Mouse (Mus musculus) MEL (cell line): ENCODE measurements at regions not wholly inside any gene's neighbourhood (a gene's known extent, or its start where the extent isn't known, plus 50 kb on each side); places are given as distances from the start of the nearest gene placed in this dataset.
"Not testable (repeated sequence)": the region's sequence is repeated elsewhere in the genome, so short reads cannot be mapped to it uniquely, and the experiment has no call there.

ENCODE experiments used
- DNase-seq: peaks from one replicate; pipeline ENCODE4 v3.0.0; 2011; ENCODE audit warnings: low read depth, low spot score
- H3K27ac ChIP-seq: 2 replicates; pipeline ENCODE4 v1.5.1; 2012; ENCODE audit warnings: low read depth, mild to moderate bottlenecking, control low read depth, low read length, moderate library complexity; ENCODE audit not compliant: control insufficient read depth
- H3K27me3 ChIP-seq, 2 experiments: fragments of 150-350 bp in 1 of 2; sonication (generic) in 1 of 2; 2 replicates each; pipeline ENCODE4 v1.6.1; 2012; ENCODE audit warnings: low read length in 2 of 2, mild to moderate bottlenecking in 2 of 2, improper control_type of control experiment in 1 of 2, moderate library complexity in 1 of 2; ENCODE audit not compliant: insufficient read depth in 2 of 2, control insufficient read depth in 1 of 2
- H3K36me3 ChIP-seq, 2 experiments: 2 replicates each; pipeline ENCODE4 v1.6.1; 2012 to 2014; ENCODE audit warnings: low read length in 2 of 2, improper control_type of control experiment in 1 of 2, inconsistent platforms in 1 of 2, mild to moderate bottlenecking in 1 of 2; ENCODE audit not compliant: insufficient read depth in 2 of 2, control insufficient read depth in 1 of 2
- H3K4me1 ChIP-seq, 2 experiments: fragments of 150-350 bp in 1 of 2; sonication (generic) in 1 of 2; 2 replicates each; pipeline ENCODE4 v1.6.1; 2012; ENCODE audit warnings: low read length in 2 of 2, improper control_type of control experiment in 1 of 2, mild to moderate bottlenecking in 1 of 2; ENCODE audit not compliant: insufficient read depth in 2 of 2, control insufficient read depth in 1 of 2
- H3K4me3 ChIP-seq, 2 experiments: fragments of 150-350 bp in 1 of 2; sonication (generic) in 1 of 2; 2 replicates each; pipeline ENCODE4 v1.5.1; 2012; ENCODE audit warnings: low read depth in 2 of 2, low read length in 2 of 2, mild to moderate bottlenecking in 2 of 2, moderate library complexity in 2 of 2, control low read depth in 1 of 2, improper control_type of control experiment in 1 of 2; ENCODE audit not compliant: control insufficient read depth in 1 of 2, insufficient read depth in 1 of 2
- H3K79me2 ChIP-seq: 2 replicates; pipeline ENCODE4 v1.6.1; 2012; ENCODE audit warnings: mild to moderate bottlenecking, low read length, moderate library complexity; ENCODE audit not compliant: control insufficient read depth, poor library complexity, insufficient read depth
- H3K9ac ChIP-seq: 2 replicates; pipeline ENCODE4 v1.6.1; 2012; ENCODE audit warnings: low read depth, mild to moderate bottlenecking, control low read depth, low read length, moderate library complexity; ENCODE audit not compliant: control insufficient read depth, poor library complexity, severe bottlenecking
- H3K9me3 ChIP-seq: fragments of 150-350 bp; sonication (generic); replicated peaks from 2 replicates; pipeline ENCODE4 v1.6.1; 2012; ENCODE audit warnings: mild to moderate bottlenecking, low read length, improper control_type of control experiment, moderate library complexity; ENCODE audit not compliant: insufficient read depth
- GATA1 ChIP-seq: IDR thresholded peaks from 2 replicates; pipeline ENCODE4 v1.6.1; 2011; ENCODE audit warnings: low read depth, low read length, improper control_type of control experiment
- MYC ChIP-seq: IDR thresholded peaks from 2 replicates; pipeline ENCODE4 v1.6.1; 2011; ENCODE audit warnings: low read depth, mild to moderate bottlenecking, low read length, improper control_type of control experiment, moderate library complexity
- NELFE ChIP-seq: IDR thresholded peaks from 2 replicates; pipeline ENCODE4 v1.6.1; 2011; ENCODE audit warnings: low read depth, low read length, improper control_type of control experiment
- NRF1 ChIP-seq: IDR thresholded peaks from 2 replicates; pipeline ENCODE4 v1.6.1; 2014; ENCODE audit warnings: low read depth, mild to moderate bottlenecking, inconsistent platforms, low read length, improper control_type of control experiment, moderate library complexity; ENCODE audit not compliant: poor library complexity, insufficient read depth, severe bottlenecking
- RCOR1 ChIP-seq: IDR thresholded peaks from 2 replicates; pipeline ENCODE4 v1.6.1; 2012; ENCODE audit warnings: low read depth, mild to moderate bottlenecking, inconsistent platforms, low read length, improper control_type of control experiment
- SIN3A ChIP-seq: IDR thresholded peaks from 2 replicates; pipeline ENCODE4 v1.6.1; 2012; ENCODE audit warnings: low read length, improper control_type of control experiment, inconsistent platforms
- SMC3 ChIP-seq: IDR thresholded peaks from 2 replicates; pipeline ENCODE4 v1.6.1; 2011; ENCODE audit warnings: low read depth, low read length, improper control_type of control experiment
- USF2 ChIP-seq, 2 experiments: IDR thresholded peaks; 2 replicates each; pipeline ENCODE4 v1.6.1; 2011 to 2012; ENCODE audit warnings: improper control_type of control experiment in 2 of 2, low read length in 2 of 2, borderline replicate concordance in 1 of 2, inconsistent platforms in 1 of 2, low read depth in 1 of 2, mild to moderate bottlenecking in 1 of 2; ENCODE audit not compliant: insufficient read depth in 1 of 2
- ZKSCAN1 ChIP-seq: IDR thresholded peaks from 2 replicates; pipeline ENCODE4 v1.6.1; 2012; ENCODE audit warnings: low read depth, mild to moderate bottlenecking, inconsistent platforms, low read length, improper control_type of control experiment, moderate library complexity
- ZNF384 ChIP-seq: IDR thresholded peaks from 2 replicates; pipeline ENCODE4 v1.6.1; 2012; ENCODE audit warnings: low read depth, mild to moderate bottlenecking, inconsistent platforms, low read length, improper control_type of control experiment

DNA sequence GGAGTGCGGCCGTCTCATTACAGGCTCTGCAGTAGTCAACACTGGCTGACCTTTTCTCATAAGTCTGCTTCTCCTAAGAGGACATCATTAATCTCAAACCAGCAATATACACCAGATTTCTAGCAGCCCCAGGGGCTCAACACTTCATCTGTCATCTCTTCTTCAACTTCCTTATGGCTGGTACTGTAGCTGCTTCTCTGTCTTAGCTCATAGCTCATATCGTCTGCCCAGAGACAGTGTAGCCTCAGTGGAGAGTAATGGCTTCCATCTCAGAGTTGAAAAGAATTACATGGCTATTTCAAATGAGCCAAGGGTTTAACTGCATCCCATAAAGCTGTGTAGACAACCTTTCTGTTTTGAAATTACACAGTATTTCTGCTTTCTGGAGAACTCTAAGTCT is 326.2 kb upstream of the Impg1 start:
- H3K9me3 ChIP-seq = no peaks in the 10 kb centered on the region
- no peaks in the 10 kb centered on the region for H3K79me2 ChIP-seq
- no peaks in the 10 kb centered on the region for H3K27me3 ChIP-seq
- no peaks in the 10 kb centered on the region for H3K36me3 ChIP-seq
- no peak for TF ChIP-seq NELFE
- TF ChIP-seq RCOR1 = no peak
- no peak for TF ChIP-seq USF2 (IDR thresholded peaks at IDR 0.05; ENCODE audit: borderline replicate concordance in 1 of 2, insufficient read depth in 1 of 2, low read depth in 1 of 2, low read length in 2 of 2)
- TF ChIP-seq MYC = no peak
- H3K4me3 ChIP-seq = no peak overlapping the region
- H3K9ac ChIP-seq = no peak overlapping the region
- no peak overlapping the region for H3K27ac ChIP-seq
- no peak for DNase-seq
- no peaks in the 10 kb centered on the region for H3K4me1 ChIP-seq

DNA sequence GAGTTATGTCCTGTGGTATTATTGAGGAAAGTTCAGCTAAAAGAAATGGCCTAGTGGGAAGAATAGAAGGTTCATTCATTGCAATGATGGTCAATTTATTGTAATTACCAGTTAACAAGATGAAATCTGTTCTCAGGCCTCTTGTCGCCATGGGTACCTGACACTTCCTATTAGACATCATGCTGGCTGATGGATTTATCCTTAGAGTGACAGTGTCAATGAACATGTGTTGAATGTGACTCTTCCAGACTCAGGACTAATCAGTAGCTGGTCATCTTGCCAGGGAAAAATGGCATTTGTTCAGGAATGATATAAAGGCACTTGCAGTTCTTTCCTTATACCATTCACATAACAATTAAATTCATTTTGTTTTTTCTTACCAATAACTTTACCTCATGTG is 309.3 kb upstream of the Impg1 start:
- H3K4me3 ChIP-seq = no peak overlapping the region
- no peaks in the 10 kb centered on the region for H3K79me2 ChIP-seq

DNA sequence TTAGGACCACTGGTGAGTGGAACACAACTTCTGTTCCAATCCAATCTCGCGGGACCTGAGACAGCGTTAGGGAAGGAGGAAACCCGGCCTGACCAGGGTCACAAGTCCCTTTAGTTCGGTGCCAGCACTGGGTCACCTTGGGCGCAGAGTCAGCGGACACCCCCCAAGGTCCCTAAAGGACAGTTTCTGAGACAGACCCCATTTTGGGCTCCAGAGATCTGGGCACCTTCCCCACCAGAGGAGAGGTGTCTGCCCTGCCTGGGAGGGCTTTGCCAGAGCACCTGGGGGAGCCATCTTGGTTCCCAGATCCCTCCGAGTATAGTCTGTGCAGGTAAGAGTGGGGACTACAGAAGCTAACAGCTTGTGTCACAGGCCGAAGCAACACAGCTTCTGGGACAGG is 270.5 kb upstream of the Impg1 start:
- H3K4me1 ChIP-seq, H3K36me3 ChIP-seq, H3K27me3 ChIP-seq, H3K79me2 ChIP-seq, H3K27ac ChIP-seq, H3K9me3 ChIP-seq, DNase-seq, H3K9ac ChIP-seq, H3K4me3 ChIP-seq: not testable (repeated sequence)

More for the DNA sequence above, 309.3 kb upstream of the Impg1 start:
- Histone ChIP-seq H3K27ac (no peak overlapping the region), H3K4me1 (no peaks in the 10 kb centered on the region)
- TF ChIP-seq SIN3A (no peak), MYC (no peak), ZKSCAN1 (no peak), ZNF384 (no peak), RCOR1 (no peak), GATA1 (no peak), NRF1 (no peak), SMC3 (no peak)
- TF ChIP-seq, all 39 proteins: peak for 0
- no peak overlapping the region for H3K9ac ChIP-seq
- DNase-seq = no peak
- H3K9me3 ChIP-seq = no peaks in the 10 kb centered on the region
- no peaks in the 10 kb centered on the region for H3K27me3 ChIP-seq
- no peaks in the 10 kb centered on the region for H3K36me3 ChIP-seq
